Mouse (Mus musculus) granulocyte monocyte progenitor cell, adult 5-6 weeks (primary cell): ENCODE results near the gene Xkrx. TPM values are rescaled to one million over a fixed set of nuclear protein-coding genes. Genes with fewer than 3 reads are reported as not detected.

ENCODE experiments used
- total RNA-seq, 2 experiments: library from RNA; stranded (forward) in 1 of 2; stranded (reverse) in 1 of 2; fragments of 200-712, 200-1000 nt in 1 of 2; fragments of >200 nt in 1 of 2; fragmentation: Nextera tagmentation in 1 of 2; gene quantifications; 2 replicates each; pipeline ENCODE4 v1.2.3; 2014 to 2017

Gene Xkrx
- total RNA-seq, 2 experiments from 2014 or later = not detected

Other genes with a start within 250 kb of the Xkrx start
- gene Sytl4, start 180.3 kb downstream of the Xkrx start, total RNA-seq (2014; fragmentation: Nextera tagmentation) = 1.5 and 1.7 TPM in 2 replicates
- gene Sytl4, start 180.3 kb downstream of the Xkrx start, total RNA-seq (2017) = 3.1 and 4.9 TPM in 2 replicates
- gene Cstf2, start 102.9 kb downstream of the Xkrx start, total RNA-seq (2014; fragmentation: Nextera tagmentation) = 50.0 and 59.7 TPM in 2 replicates
- 65.1 and 96.1 TPM in 2 replicates for gene Cstf2, start 102.9 kb downstream of the Xkrx start, total RNA-seq (2017)
- not detected in 2 replicates for gene Arl13a, start 25.4 kb upstream of the Xkrx start, total RNA-seq (2014; fragmentation: Nextera tagmentation)
- not detected in 2 replicates for gene Arl13a, start 25.4 kb upstream of the Xkrx start, total RNA-seq (2017)
- 1.6 TPM in 1 of 2 replicates, not detected in the other for gene Nox1, start 59.9 kb upstream of the Xkrx start, total RNA-seq (2014; fragmentation: Nextera tagmentation)
- gene Nox1, start 59.9 kb upstream of the Xkrx start, total RNA-seq (2017) = 0.13 TPM in 1 of 2 replicates, not detected in the other
- gene Trmt2b, start 114.9 kb upstream of the Xkrx start, total RNA-seq (2014; fragmentation: Nextera tagmentation) = 23.1 and 30.0 TPM in 2 replicates
- 34.4 and 34.9 TPM in 2 replicates for gene Trmt2b, start 114.9 kb upstream of the Xkrx start, total RNA-seq (2017)
- not detected in 2 replicates for gene Tmem35a, start 133.1 kb upstream of the Xkrx start, total RNA-seq (2014; fragmentation: Nextera tagmentation)
- gene Tmem35a, start 133.1 kb upstream of the Xkrx start, total RNA-seq (2017) = not detected in 2 replicates
- 19.2 and 35.9 TPM in 2 replicates for gene Cenpi, start 146.0 kb upstream of the Xkrx start, total RNA-seq (2014; fragmentation: Nextera tagmentation)
- 34.8 and 40.2 TPM in 2 replicates for gene Cenpi, start 146.0 kb upstream of the Xkrx start, total RNA-seq (2017)
- 1.4 TPM in 1 of 2 replicates, not detected in the other for gene Drp2, start 242.5 kb upstream of the Xkrx start, total RNA-seq (2014; fragmentation: Nextera tagmentation)
- gene Drp2, start 242.5 kb upstream of the Xkrx start, total RNA-seq (2017) = 0.17 and 0.77 TPM in 2 replicates